Mouse (Mus musculus): ENCODE measurements around the gene Rpp30. TPM values are rescaled to one million over a fixed set of nuclear protein-coding genes. Genes with fewer than 3 reads are reported as not detected.

The Rpp30 gene
- polyA plus RNA-seq, 1 experiment from 2014 or later = 67.3 TPM

DNA sequence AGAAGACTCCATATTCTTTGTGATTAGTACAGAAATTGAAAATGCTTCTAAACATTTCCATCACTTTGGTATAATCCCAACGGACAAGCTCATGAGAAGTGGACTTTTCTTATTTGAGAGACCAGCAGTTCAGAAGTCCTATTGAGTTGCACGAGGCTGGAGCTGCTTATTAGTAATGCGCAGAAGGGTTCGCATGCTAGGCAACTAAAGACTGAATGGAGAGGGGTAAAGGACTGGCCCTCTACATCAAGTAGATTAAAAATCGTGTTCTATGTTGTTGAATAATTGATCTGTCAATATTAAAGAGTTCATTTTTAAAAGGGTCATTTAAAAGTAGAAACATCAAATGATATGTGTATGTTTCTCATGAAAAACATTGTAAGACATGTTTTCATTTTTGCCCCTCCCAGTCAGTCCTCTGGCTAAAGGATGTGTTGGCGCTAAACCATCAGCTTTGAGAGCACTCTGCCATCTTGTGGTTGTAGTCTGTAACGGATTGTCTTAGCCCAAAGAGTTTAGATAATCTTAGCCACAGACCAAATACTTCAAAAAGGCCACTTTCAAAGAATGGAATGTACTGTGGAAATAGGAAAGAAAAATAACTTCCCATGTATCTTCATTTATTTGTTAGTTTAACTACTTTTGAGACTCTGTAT lies 782 bp upstream of the Rpp30 start:
- DNase-seq (ENCODE audit: low spot score) (peak; percentile 91), ATAC-seq (replicated peaks; ENCODE audit: low FRiP score, low read depth) (peak; percentile 75; the same call in 1 of the 2 replicates)
- H3K36me3 ChIP-seq (ENCODE audit: insufficient read depth, low read length) = no peaks in the 10 kb centered on the region
- H3K4me2 ChIP-seq (ENCODE audit: low read length) = peak overlapping the region; percentile 61
- TF ChIP-seq CTCF (IDR thresholded peaks at IDR 0.05; ENCODE audit: low read depth) = peak; percentile 91
- H3K4me1 ChIP-seq (replicated peaks; ENCODE audit: insufficient read depth, low read length) = peaks cover 5% of the 10 kb centered on the region; the same call in 1 of the 2 replicates
- H3K27ac ChIP-seq = peak overlapping the region; percentile 33; the same call in 1 of the 2 replicates
- H3K9me3 ChIP-seq (replicated peaks; ENCODE audit: low read length) = no peaks in the 10 kb centered on the region
- no peaks in the 10 kb centered on the region for H3K27me3 ChIP-seq (ENCODE audit: insufficient read depth, low read length)
- 50% methylated on average over 7 of the region's 7 CpGs for WGBS
- H3K4me3 ChIP-seq (replicated peaks; ENCODE audit: low read depth, low read length) = peak overlapping the region; percentile 86
- no peak overlapping the region for H3K9ac ChIP-seq (ENCODE audit: low read depth, low read length)

DNA sequence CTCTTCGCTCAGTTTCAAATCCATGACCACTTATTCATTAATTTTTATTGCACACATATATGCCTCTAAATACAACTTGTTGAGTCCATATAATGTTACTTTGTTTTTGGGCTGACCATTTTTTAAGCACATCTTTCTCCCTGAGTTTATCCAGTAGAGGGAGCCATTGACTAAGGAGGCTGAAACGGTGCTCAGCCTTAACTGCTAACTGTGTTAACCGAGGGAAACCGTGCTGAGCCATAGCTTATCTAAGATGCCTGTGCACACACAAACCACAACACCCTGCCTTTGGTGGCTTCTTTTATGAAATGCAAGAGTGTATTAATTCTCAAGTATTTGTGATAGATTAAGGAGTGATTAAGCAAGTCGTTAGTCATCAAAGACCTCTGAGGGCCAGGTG lies 7.3 kb downstream of the Rpp30 start:
- 53% methylated on average over 5 of the region's 5 CpGs for WGBS
- no peaks in the 10 kb centered on the region for H3K4me1 ChIP-seq (replicated peaks; ENCODE audit: insufficient read depth, low read length)
- no peak overlapping the region for H3K4me3 ChIP-seq (replicated peaks; ENCODE audit: low read depth, low read length)
- no peak overlapping the region for H3K9ac ChIP-seq (ENCODE audit: low read depth, low read length)
- peaks cover 44% of the 10 kb centered on the region for H3K36me3 ChIP-seq (ENCODE audit: insufficient read depth, low read length)
- H3K27ac ChIP-seq = no peak overlapping the region
- DNase-seq (ENCODE audit: low spot score) (peak; percentile 68), ATAC-seq (replicated peaks; ENCODE audit: low FRiP score, low read depth) (no peak)
- TF ChIP-seq CTCF (IDR thresholded peaks at IDR 0.05; ENCODE audit: low read depth) = peak; percentile 74
- no peaks in the 10 kb centered on the region for H3K27me3 ChIP-seq (ENCODE audit: insufficient read depth, low read length)
- H3K9me3 ChIP-seq (replicated peaks; ENCODE audit: low read length) = no peaks in the 10 kb centered on the region
- H3K4me2 ChIP-seq (ENCODE audit: low read length) = no peak overlapping the region

DNA sequence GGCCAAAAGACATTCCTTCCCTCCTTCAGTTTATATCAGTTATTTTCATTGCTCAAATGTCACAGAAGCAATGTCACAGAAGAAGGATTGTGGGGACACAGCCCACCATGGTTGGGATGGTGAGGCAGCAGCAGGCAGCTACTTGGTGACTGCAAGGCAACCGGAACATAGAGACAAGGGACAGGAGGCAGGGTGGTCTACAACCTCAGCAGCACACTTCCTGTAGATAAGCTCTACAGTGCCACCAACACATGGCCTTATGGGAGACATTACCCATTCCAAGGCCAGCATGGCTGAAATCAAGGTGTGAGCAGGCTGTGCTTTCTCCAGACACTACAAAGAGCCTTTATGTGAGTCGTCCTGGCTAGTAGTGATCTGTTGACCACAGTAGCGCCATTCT lies 13.7 kb downstream of the Rpp30 start:
- no peak overlapping the region for H3K4me2 ChIP-seq (ENCODE audit: low read length)
- 88% methylated on average over 3 of the region's 3 CpGs for WGBS
- H3K36me3 ChIP-seq (ENCODE audit: insufficient read depth, low read length) = peaks cover 44% of the 10 kb centered on the region
- no peak overlapping the region for H3K27ac ChIP-seq
- no peak overlapping the region for H3K9ac ChIP-seq (ENCODE audit: low read depth, low read length)
- DNase-seq (ENCODE audit: low spot score) (no peak), ATAC-seq (replicated peaks; ENCODE audit: low FRiP score, low read depth) (no peak)
- no peak for TF ChIP-seq CTCF (IDR thresholded peaks at IDR 0.05; ENCODE audit: low read depth)
- H3K4me1 ChIP-seq (replicated peaks; ENCODE audit: insufficient read depth, low read length) = no peaks in the 10 kb centered on the region
- no peaks in the 10 kb centered on the region for H3K9me3 ChIP-seq (replicated peaks; ENCODE audit: low read length)
- H3K27me3 ChIP-seq (ENCODE audit: insufficient read depth, low read length) = no peaks in the 10 kb centered on the region
- H3K4me3 ChIP-seq (replicated peaks; ENCODE audit: low read depth, low read length) = no peak overlapping the region

DNA sequence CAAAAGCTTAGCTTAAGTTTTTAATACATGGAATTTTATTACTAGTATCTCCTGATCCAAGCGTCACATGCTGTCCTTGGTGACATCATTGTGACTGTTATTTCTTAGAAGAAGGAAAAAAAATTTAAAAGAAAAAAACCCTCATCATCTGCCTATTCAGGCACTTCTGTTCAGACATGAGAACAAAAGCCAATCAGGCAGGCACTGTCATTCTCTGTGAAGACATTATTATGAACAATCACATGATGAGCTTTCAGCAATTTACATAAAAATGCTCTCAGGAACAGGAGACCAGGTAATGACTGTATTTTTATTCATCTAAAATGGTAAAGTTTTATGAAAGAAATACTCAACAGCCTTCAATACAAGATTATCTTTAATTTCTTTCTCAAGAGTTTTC lies 14.7 kb downstream of the Rpp30 start:
- Histone ChIP-seq H3K27me3 (ENCODE audit: insufficient read depth, low read length) (no peaks in the 10 kb centered on the region), H3K9ac (ENCODE audit: low read depth, low read length) (no peak overlapping the region), H3K4me2 (ENCODE audit: low read length) (no peak overlapping the region), H3K27ac (no peak overlapping the region), H3K4me3 (replicated peaks; ENCODE audit: low read depth, low read length) (no peak overlapping the region), H3K36me3 (ENCODE audit: insufficient read depth, low read length) (peaks cover 38% of the 10 kb centered on the region), H3K4me1 (replicated peaks; ENCODE audit: insufficient read depth, low read length) (no peaks in the 10 kb centered on the region), H3K9me3 (replicated peaks; ENCODE audit: low read length) (no peaks in the 10 kb centered on the region)
- TF ChIP-seq CTCF (IDR thresholded peaks at IDR 0.05; ENCODE audit: low read depth) = no peak
- ATAC-seq (replicated peaks; ENCODE audit: low FRiP score, low read depth) (no peak), DNase-seq (ENCODE audit: low spot score) (no peak)
- WGBS = 97% methylated on average over 1 of the region's 1 CpGs

DNA sequence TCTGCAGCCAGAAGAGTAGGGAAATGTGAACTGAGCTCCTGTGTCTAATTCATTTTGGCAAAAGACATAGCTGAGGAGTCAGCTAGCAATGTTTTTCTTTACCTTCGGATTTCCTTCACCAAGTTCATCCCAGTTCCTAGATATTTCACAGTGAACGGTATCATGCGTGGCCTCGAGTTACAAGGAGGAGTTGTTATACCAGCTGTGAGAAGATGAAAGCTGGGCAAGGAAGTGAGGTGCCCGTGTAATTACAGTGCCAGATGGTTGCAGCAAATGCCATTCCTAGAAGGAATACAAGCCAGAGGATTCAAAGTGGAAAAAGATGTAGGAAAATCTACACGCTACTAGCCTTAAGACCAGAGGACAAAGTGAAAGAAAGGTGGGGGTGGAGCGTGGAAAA lies 15.4 kb downstream of the Rpp30 start:
- no peak overlapping the region for H3K4me2 ChIP-seq (ENCODE audit: low read length)
- H3K36me3 ChIP-seq (ENCODE audit: insufficient read depth, low read length) = peaks cover 38% of the 10 kb centered on the region
- ATAC-seq (replicated peaks; ENCODE audit: low FRiP score, low read depth) (no peak), DNase-seq (ENCODE audit: low spot score) (peak; percentile 53)
- WGBS = 64% methylated on average over 7 of the region's 7 CpGs
- no peak overlapping the region for H3K27ac ChIP-seq
- no peaks in the 10 kb centered on the region for H3K27me3 ChIP-seq (ENCODE audit: insufficient read depth, low read length)
- H3K9me3 ChIP-seq (replicated peaks; ENCODE audit: low read length) = no peaks in the 10 kb centered on the region
- no peaks in the 10 kb centered on the region for H3K4me1 ChIP-seq (replicated peaks; ENCODE audit: insufficient read depth, low read length)
- no peak for TF ChIP-seq CTCF (IDR thresholded peaks at IDR 0.05; ENCODE audit: low read depth)
- no peak overlapping the region for H3K4me3 ChIP-seq (replicated peaks; ENCODE audit: low read depth, low read length)
- no peak overlapping the region for H3K9ac ChIP-seq (ENCODE audit: low read depth, low read length)

DNA sequence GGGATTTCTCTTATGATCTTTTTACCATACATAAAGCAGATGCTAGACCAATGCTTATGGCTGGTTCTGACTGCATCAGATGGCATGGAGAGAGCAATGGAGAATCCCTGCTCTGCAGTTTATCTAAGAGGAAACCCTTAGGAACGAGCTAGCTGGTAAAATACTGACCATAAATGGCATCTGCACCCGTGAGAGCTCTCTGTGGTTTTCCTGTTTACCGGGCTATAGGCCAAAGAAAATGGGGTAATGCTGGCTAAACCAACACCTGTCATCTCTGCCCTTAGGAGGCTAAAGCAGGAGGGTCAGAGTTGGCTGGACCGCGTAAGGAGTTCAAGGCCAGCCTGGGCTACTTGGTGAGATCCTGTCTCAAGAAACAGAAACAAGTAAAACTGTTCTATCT lies 20.4 kb downstream of the Rpp30 start:
- Histone ChIP-seq H3K4me2 (ENCODE audit: low read length) (no peak overlapping the region), H3K4me1 (replicated peaks; ENCODE audit: insufficient read depth, low read length) (no peaks in the 10 kb centered on the region), H3K27ac (no peak overlapping the region), H3K27me3 (ENCODE audit: insufficient read depth, low read length) (no peaks in the 10 kb centered on the region), H3K4me3 (replicated peaks; ENCODE audit: low read depth, low read length) (no peak overlapping the region), H3K9me3 (replicated peaks; ENCODE audit: low read length) (no peaks in the 10 kb centered on the region), H3K36me3 (ENCODE audit: insufficient read depth, low read length) (peaks cover 15% of the 10 kb centered on the region; the same call in 1 of the 2 replicates), H3K9ac (ENCODE audit: low read depth, low read length) (no peak overlapping the region)
- ATAC-seq (replicated peaks; ENCODE audit: low FRiP score, low read depth) (no peak), DNase-seq (ENCODE audit: low spot score) (no peak)
- 83% methylated on average over 5 of the region's 5 CpGs for WGBS
- no peak for TF ChIP-seq CTCF (IDR thresholded peaks at IDR 0.05; ENCODE audit: low read depth)
